Mouse (Mus musculus) lung, postnatal 0 days (tissue): Measurements from ENCODE around the gene 6030498E09Rik.

Experiments
- CTCF ChIP-seq: IDR thresholded peaks from 2 replicates; pipeline ENCODE4 v1.5.1; 2016; ENCODE audit warnings: antibody characterized with exemption, mild to moderate bottlenecking
- EP300 ChIP-seq: IDR thresholded peaks from 2 replicates; pipeline ENCODE4 v1.6.1; 2016; ENCODE audit warnings: antibody characterized with exemption, mild to moderate bottlenecking, control low read depth

DNA sequence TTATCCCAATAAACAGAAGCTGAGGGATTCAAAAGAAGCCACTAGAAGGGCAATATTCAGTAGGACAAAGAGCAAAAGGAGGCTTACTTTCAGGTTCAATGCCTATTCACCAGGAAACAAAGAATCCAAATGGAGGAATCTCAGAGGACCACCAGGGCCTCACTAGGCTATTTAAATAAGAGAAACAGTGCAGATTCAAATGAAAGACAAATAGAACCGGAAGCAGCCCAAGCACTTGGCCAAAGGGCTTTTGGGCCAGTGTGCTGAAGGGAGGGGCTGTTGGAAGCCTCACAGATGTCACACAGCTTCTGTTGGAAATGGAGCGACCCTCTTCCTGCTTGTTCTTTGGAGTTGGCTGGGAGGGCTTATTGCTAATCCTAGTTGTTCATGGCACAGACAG is 41.8 kb upstream of the 6030498E09Rik start:
- TF ChIP-seq CTCF (no peak), EP300 (no peak)
